Mouse (Mus musculus): ENCODE results near the gene Smad1. TPM values are rescaled to one million over a fixed set of nuclear protein-coding genes. Genes with fewer than 3 reads are reported as not detected.

Gene Smad1
- polyA plus RNA-seq, 1 experiment from 2014 or later, result 64.3 TPM

DNA sequence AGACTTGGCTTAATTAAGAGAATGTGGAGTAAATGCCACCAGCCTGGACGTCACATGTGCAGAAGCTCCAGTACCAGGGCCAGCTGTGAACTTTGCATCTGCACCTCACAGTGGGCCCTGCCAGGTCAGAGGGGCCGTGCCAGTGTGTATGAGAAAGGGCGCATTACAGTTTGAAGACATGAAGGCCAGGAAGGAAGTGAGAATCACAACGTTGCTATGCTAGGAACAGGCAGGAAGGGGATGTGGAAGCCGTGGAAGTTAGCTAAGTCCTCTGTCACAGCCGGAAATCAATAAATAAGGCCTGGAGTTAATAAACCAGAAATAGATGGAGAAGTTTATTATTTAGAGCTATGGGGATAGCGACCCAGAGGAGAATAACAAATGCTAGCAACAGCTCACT, 76.2 kb downstream of the Smad1 start:
- Histone ChIP-seq H3K36me3 (no peaks in the 10 kb centered on the region), H3K9me3 (no peaks in the 10 kb centered on the region), H3K27me3 (no peaks in the 10 kb centered on the region), H3K4me2 (replicated peaks) (no peak overlapping the region), H3K4me3 (no peak overlapping the region), H3K27ac (replicated peaks) (no peak overlapping the region), H3K9ac (replicated peaks) (no peak overlapping the region), H3K4me1 (no peaks in the 10 kb centered on the region)
- 74% methylated on average over 7 of the region's 7 CpGs for WGBS
- no peak for ATAC-seq (ENCODE audit: low FRiP score, low read depth)

DNA sequence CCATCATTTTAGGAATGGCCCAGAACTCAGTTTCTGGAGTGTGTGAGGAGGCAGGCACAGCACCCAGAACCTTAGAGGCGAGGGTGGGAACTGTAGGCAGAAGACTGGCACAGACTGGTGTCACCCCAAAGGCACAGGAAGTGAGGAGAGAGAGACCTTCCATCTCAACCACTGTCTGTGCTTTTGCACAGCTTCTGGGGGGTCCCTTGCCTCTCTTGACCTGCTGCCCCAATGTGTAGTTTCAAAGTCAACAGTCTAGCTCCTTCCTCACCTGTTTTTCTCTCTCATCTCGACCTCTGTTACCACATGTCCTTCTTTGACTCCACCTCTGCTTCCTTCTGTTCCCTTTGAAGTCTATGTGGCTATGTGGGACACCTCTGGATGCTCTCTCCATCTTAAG, 88.5 kb downstream of the Smad1 start:
- ATAC-seq (ENCODE audit: low FRiP score, low read depth), result no peak

DNA sequence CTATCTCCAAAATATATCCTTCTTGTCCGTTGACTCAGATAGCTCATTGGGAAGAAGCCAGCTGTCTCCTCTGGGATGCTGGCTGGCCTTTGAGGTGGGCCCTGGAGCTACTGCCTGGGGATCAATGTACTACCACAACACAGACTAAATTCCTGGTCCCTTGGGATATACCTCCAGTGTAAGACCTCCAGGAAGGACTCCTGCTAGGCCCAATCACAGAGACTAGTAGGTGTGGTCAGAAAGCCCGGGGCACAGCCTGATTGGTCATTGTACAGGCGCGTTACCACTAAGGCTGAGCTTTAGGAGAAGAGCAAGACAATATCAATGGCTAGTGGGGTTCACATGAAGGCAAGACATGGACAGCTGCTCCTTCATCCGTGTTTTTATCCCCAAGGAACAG, 93.4 kb downstream of the Smad1 start:
- H3K9me3 ChIP-seq, result no peaks in the 10 kb centered on the region
- no peaks in the 10 kb centered on the region for H3K4me1 ChIP-seq
- H3K27me3 ChIP-seq, result no peaks in the 10 kb centered on the region
- no peak overlapping the region for H3K9ac ChIP-seq (replicated peaks)
- ATAC-seq (ENCODE audit: low FRiP score, low read depth), result no peak
- no peak overlapping the region for H3K27ac ChIP-seq (replicated peaks)
- no peak overlapping the region for H3K4me3 ChIP-seq
- H3K36me3 ChIP-seq, result no peaks in the 10 kb centered on the region
- no peak overlapping the region for H3K4me2 ChIP-seq (replicated peaks)
- 67% methylated on average over 5 of the region's 5 CpGs for WGBS

More for the DNA sequence above, 88.5 kb downstream of the Smad1 start:
- H3K27ac ChIP-seq (replicated peaks), result no peak overlapping the region
- no peak overlapping the region for H3K4me3 ChIP-seq
- H3K9ac ChIP-seq (replicated peaks), result no peak overlapping the region
- H3K27me3 ChIP-seq, result no peaks in the 10 kb centered on the region
- H3K4me1 ChIP-seq, result no peaks in the 10 kb centered on the region
- H3K4me2 ChIP-seq (replicated peaks), result no peak overlapping the region
- H3K36me3 ChIP-seq, result no peaks in the 10 kb centered on the region
- H3K9me3 ChIP-seq, result no peaks in the 10 kb centered on the region
- WGBS, result 66% methylated on average over 2 of the region's 2 CpGs

DNA sequence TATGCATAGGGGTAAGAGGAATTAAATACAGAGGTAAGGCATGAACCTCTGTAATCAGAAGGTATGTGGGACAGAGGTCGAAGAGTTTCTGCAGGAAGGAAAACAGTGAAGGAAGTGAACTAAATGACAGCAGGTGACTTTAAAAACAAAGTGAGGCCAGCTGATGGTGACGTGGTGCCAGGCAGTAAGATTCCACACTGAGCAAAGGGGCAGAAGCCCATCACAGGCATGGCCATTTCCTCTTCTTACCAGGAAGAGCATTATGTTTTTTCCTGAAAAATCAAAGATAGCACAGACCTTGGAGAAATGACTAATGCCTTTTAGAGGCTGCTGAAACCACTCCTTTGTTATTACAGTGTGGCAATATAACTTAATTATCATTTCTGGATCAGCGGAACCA, 97.8 kb downstream of the Smad1 start:
- no peak overlapping the region for H3K4me2 ChIP-seq (replicated peaks)
- ATAC-seq (ENCODE audit: low FRiP score, low read depth), result no peak

DNA sequence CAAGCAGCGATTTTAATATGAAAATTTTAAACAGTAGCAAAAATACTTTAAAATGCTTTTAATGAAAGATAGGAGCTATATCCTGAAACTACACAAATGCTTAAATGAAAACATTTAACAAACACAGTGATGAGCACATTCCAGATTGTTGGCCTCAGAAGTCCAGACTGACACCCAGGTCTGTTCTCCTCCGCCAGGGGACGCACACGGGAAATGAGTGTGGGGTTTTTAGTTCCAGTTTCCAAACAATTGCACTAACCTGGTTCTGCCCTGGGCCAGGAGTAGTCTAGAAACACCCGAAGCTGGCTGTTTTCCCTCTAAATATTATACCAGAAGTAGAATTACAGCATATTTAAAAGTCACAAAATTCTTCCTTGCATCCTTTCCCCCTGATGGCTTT, 99.6 kb downstream of the Smad1 start:
- WGBS, result 89% methylated on average over 5 of the region's 5 CpGs
- H3K4me2 ChIP-seq (replicated peaks), result no peak overlapping the region
- H3K4me1 ChIP-seq, result peaks cover 9% of the 10 kb centered on the region
- H3K4me3 ChIP-seq, result no peak overlapping the region
- H3K36me3 ChIP-seq, result no peaks in the 10 kb centered on the region
- H3K27ac ChIP-seq (replicated peaks), result no peak overlapping the region
- no peak overlapping the region for H3K9ac ChIP-seq (replicated peaks)
- ATAC-seq (ENCODE audit: low FRiP score, low read depth), result no peak
- no peaks in the 10 kb centered on the region for H3K27me3 ChIP-seq
- H3K9me3 ChIP-seq, result no peaks in the 10 kb centered on the region

More for the DNA sequence above, 97.8 kb downstream of the Smad1 start:
- H3K4me1 ChIP-seq, result peaks cover 2% of the 10 kb centered on the region; the same call in 1 of the 2 replicates
- no peak overlapping the region for H3K27ac ChIP-seq (replicated peaks)
- H3K9ac ChIP-seq (replicated peaks), result no peak overlapping the region
- no peaks in the 10 kb centered on the region for H3K36me3 ChIP-seq
- WGBS, result 82% methylated on average over 3 of the region's 3 CpGs
- H3K27me3 ChIP-seq, result no peaks in the 10 kb centered on the region
- no peaks in the 10 kb centered on the region for H3K9me3 ChIP-seq
- H3K4me3 ChIP-seq, result no peak overlapping the region

DNA sequence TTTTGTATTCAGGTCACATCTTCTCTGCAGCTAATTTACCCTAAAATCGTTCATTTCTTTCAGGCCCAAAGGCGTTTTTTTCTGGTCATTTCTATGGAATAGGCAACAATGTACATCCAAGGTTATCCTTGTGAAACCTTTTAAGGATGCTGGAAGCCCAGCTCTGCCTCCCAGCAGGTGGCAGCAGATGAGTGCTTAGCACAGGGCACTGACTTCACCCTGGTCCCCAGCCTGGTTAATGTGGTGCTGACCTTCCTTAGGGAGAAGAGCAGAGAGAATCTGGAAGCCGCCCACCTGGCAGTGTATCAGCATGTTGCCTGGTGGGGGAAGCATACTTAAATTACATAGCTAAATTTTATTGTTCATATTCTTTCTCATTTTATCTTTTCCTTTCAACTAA, 101.6 kb downstream of the Smad1 start:
- H3K4me2 ChIP-seq (replicated peaks), result no peak overlapping the region
- peaks cover 18% of the 10 kb centered on the region for H3K4me1 ChIP-seq
- 50% methylated on average over 3 of the region's 3 CpGs for WGBS
- H3K4me3 ChIP-seq, result no peak overlapping the region
- H3K9ac ChIP-seq (replicated peaks), result no peak overlapping the region
- no peaks in the 10 kb centered on the region for H3K36me3 ChIP-seq
- ATAC-seq (ENCODE audit: low FRiP score, low read depth), result no peak
- H3K9me3 ChIP-seq, result no peaks in the 10 kb centered on the region
- no peak overlapping the region for H3K27ac ChIP-seq (replicated peaks)
- H3K27me3 ChIP-seq, result no peaks in the 10 kb centered on the region

DNA sequence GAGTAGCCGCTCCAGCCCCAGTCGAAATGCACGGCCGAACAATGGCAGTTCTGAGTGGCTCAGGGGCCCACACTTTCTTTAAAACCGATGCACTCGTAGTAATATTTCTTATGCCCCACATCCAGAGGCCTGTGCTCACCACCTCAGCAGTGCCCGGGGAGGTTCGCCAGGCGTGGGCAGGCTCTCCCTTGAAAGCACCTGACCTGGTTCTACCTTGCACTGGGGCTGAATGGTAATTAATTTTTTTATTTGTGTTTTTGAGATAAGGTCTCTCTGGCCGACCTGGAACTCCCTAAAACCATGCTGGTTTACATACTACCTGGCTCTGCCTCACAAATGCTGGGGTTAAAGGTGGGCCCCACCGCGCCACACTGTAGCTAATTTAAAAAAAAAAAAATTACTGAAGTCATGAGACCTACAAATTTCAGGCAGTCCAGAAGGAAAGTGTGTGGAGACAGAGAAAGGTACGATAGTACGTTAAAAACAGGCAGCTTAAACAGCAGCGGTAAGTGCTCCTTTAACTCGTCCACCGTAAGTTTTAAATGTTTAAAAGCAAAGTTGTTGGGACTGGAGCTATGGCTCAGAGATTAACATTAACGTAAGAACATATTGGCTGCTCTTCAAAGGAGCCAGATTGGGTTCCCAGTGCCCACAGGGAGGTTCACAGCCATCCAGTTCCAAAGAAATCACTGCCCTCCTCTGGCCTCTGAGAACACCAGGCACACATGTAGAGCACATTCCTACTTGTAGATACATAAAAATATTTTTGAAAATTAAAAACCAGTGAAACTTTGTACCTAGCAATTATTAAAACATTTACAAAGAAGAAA, 103.8 kb downstream of the Smad1 start:
- WGBS, result 16% methylated on average over 18 of the region's 18 CpGs
- Histone ChIP-seq H3K27ac (replicated peaks) (peak overlapping the region; percentile 93), H3K4me1 (peaks cover 18% of the 10 kb centered on the region), H3K9me3 (no peaks in the 10 kb centered on the region), H3K27me3 (no peaks in the 10 kb centered on the region), H3K4me2 (replicated peaks) (peak overlapping the region; percentile 80), H3K4me3 (peak overlapping the region; percentile 71), H3K36me3 (no peaks in the 10 kb centered on the region), H3K9ac (replicated peaks) (peak overlapping the region; percentile 77)
- ATAC-seq (ENCODE audit: low FRiP score, low read depth), result no peak

DNA sequence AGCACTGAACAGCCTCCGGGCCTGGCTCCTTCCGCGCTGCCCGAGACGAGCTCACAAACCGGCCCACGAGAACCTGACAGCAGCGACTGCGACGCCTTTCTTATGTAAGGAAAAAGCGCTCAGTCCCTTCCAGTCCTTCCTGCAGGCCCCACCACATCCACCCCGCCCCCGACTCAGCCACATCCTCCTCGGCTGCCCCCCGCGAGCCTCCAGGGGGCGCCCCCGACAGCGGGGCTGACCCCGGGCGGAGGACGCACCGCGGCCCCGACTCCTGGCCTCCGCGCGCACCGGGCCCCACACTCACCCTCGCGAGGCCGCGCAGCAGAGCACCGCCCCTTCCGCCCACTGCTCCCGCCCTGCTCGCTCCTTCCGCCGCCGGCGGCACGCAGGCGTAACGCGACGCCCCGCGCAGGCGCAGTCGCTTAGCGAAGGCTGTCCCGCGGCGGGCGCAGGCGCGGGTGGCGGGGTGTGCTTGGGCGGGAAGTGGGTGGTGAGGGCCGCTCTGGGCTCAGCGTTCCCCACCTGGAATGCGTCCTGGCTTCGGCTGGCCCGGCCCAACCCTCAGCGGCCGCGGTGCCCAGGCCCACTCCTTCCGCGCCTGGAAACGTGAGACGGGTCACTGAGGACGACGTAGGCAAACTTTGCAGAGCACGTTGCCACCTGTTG, 104.6 kb downstream of the Smad1 start, which contains the start of gene Mmaa:
Mmaa (minus strand) TSS at position 328 of the 666 bp plus-strand sequence.
- H3K4me2 ChIP-seq (replicated peaks), result peak within 1 kb of the TSS; percentile 80
- 1% methylated on average over 68 of the region's 74 CpGs for WGBS
- peak within 1 kb of the TSS; percentile 93 for H3K27ac ChIP-seq (replicated peaks)
- no peaks in the 10 kb centered on the region for H3K9me3 ChIP-seq
- no peaks in the 10 kb centered on the region for H3K36me3 ChIP-seq
- peak within 1 kb of the TSS; percentile 77 for H3K9ac ChIP-seq (replicated peaks)
- no peaks in the 10 kb centered on the region for H3K27me3 ChIP-seq
- H3K4me3 ChIP-seq, result peak within 1 kb of the TSS; percentile 71
- ATAC-seq (ENCODE audit: low FRiP score, low read depth), result peak; percentile 98
- H3K4me1 ChIP-seq, result peaks cover 18% of the 10 kb centered on the region

DNA sequence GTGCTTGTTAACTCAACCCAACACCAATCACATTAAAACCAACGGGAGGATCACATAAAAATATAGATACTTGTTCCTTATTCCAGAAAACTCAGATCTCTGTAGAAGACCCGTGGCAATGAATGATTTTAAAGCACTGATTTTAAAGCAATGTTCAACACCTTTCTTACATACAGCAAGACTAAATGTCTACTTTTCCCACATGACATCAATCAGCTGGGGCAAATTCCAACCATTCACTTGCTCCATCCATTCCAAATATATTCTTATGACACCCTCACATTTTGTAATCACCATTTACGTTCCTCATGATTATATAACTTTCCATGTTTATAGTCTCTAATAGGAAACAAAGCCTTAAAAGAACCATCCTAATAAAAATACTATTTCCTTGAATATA, 105.5 kb downstream of the Smad1 start:
- Histone ChIP-seq H3K27me3 (no peaks in the 10 kb centered on the region), H3K4me2 (replicated peaks) (peak overlapping the region; percentile 80), H3K36me3 (no peaks in the 10 kb centered on the region), H3K9ac (replicated peaks) (peak overlapping the region; percentile 52), H3K4me1 (peaks cover 18% of the 10 kb centered on the region), H3K27ac (replicated peaks) (no peak overlapping the region), H3K9me3 (no peaks in the 10 kb centered on the region), H3K4me3 (peak overlapping the region; percentile 71)
- ATAC-seq (ENCODE audit: low FRiP score, low read depth), result no peak
- WGBS, result 77% methylated on average over 3 of the region's 3 CpGs

DNA sequence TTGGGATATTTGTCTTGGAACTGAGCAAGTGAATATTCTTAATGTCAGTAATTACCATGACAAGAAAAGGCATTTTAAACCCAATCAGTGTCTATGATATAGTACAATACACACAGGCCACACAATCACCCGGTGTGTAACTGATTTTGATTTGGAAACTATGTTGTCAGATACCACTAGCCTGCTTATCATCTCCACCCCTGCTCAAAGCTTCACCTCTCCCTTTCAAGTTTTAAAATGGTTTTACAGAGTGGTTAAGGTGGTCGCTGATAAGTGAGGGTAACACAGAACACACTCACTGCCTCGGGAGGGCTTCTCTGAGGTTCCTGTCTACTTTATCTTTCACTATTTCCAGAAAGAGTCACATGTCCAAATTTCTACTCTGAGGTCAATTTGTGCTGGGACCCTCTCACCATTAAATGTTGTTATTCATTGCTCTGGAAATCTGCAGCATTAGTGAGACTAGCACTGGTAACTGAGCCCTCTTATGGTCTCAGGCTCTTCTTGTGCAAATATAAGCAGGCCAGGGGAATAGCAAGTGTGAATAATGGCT, 106.5 kb downstream of the Smad1 start:
- no peak overlapping the region for H3K27ac ChIP-seq (replicated peaks)
- H3K9ac ChIP-seq (replicated peaks), result no peak overlapping the region
- peak overlapping the region; percentile 80; the same call in 1 of the 2 replicates for H3K4me2 ChIP-seq (replicated peaks)
- H3K36me3 ChIP-seq, result no peaks in the 10 kb centered on the region
- H3K4me1 ChIP-seq, result peaks cover 18% of the 10 kb centered on the region
- no peak overlapping the region for H3K4me3 ChIP-seq
- no peaks in the 10 kb centered on the region for H3K27me3 ChIP-seq
- ATAC-seq (ENCODE audit: low FRiP score, low read depth), result no peak
- WGBS, result 86% methylated on average over 3 of the region's 3 CpGs
- H3K9me3 ChIP-seq, result no peaks in the 10 kb centered on the region

DNA sequence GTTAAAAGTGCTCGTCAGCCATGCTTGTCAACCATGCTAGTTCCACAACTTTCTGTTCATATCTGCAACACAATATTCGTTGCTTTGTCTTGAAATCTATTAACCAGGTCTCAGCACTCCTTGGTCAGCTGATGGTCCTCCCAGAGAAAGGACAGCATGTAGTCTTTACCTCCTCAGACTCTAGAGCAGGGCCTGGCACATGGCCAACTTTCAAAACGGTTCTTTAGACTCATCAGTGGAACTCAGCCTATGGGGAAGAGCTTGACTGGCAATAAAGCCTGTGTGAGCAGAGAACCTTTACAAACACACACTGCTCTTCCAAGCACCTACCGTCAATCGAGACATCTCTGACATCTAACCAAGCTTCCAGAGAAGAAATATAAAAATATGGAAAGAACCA, 109.7 kb downstream of the Smad1 start:
- ATAC-seq (ENCODE audit: low FRiP score, low read depth), result no peak
- no peaks in the 10 kb centered on the region for H3K27me3 ChIP-seq

DNA sequence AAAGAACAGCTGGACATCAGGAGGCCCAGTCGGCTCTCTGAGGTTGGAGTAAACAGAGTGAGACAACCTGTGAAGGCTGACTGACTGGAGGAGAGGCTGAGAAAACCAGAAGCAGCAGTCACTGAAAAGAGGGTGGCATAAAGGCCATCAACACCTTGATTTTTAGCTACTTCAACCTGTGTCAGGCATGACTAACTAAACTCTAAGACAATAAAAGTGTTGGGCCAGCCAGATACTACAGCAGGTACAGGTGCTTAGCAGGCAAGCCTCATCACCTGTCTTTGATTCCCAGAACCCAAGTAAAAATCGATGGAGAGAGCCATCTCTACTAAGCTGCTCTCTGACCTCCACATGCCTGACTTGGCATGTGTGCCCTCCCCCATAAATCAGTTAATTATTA, 110.6 kb downstream of the Smad1 start:
- Histone ChIP-seq H3K27ac (replicated peaks) (no peak overlapping the region), H3K4me1 (peaks cover 7% of the 10 kb centered on the region), H3K4me3 (no peak overlapping the region), H3K9ac (replicated peaks) (no peak overlapping the region), H3K9me3 (no peaks in the 10 kb centered on the region), H3K27me3 (no peaks in the 10 kb centered on the region), H3K4me2 (replicated peaks) (no peak overlapping the region), H3K36me3 (no peaks in the 10 kb centered on the region)
- ATAC-seq (ENCODE audit: low FRiP score, low read depth), result no peak
- WGBS, result 67% methylated on average over 2 of the region's 2 CpGs

More for the DNA sequence above, 109.7 kb downstream of the Smad1 start:
- H3K27ac ChIP-seq (replicated peaks), result no peak overlapping the region
- no peaks in the 10 kb centered on the region for H3K36me3 ChIP-seq
- no peak overlapping the region for H3K9ac ChIP-seq (replicated peaks)
- H3K9me3 ChIP-seq, result no peaks in the 10 kb centered on the region
- H3K4me2 ChIP-seq (replicated peaks), result no peak overlapping the region
- H3K4me1 ChIP-seq, result peaks cover 10% of the 10 kb centered on the region
- no peak overlapping the region for H3K4me3 ChIP-seq
- WGBS, result 83% methylated on average over 5 of the region's 5 CpGs
